Mouse (Mus musculus): ENCODE data around the gene S100a16.

DNA sequence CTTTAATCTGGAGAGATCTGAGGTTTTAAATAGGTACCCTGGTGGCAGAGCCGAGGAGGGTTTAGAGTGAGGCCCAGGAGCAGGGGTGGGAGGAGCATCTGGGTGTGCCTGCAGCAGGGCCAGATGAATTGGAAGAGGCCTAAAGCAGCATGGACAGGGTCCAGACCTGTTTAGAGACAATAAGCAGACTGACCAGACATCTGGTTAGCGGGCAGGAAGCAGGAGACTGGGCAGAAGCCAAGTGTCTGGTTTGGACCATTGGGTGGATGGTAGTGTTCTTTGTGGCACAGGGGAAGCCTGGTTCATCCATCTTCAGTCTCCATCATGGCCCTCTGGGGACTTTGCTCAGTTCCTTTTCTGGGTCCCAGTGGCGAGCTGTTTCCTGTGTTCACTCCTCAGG lies 46.8 kb downstream of the S100a16 start:
- TF ChIP-seq CTCF (IDR thresholded peaks at IDR 0.05; ENCODE audit: low read depth, low read length) (no peak), GATA1 (IDR thresholded peaks at IDR 0.05; ENCODE audit: borderline replicate concordance, low read length) (no peak)
